Mouse (Mus musculus) embryo, embryonic 9.5 days (tissue): ENCODE measurements around the gene Zc3h12c.

Source experiments
- DNase-seq: peaks from one replicate; pipeline ENCODE4 v3.0.0-alpha.2; 2017; ENCODE audit errors: extremely low spot score

Gene Zc3h12c

DNA sequence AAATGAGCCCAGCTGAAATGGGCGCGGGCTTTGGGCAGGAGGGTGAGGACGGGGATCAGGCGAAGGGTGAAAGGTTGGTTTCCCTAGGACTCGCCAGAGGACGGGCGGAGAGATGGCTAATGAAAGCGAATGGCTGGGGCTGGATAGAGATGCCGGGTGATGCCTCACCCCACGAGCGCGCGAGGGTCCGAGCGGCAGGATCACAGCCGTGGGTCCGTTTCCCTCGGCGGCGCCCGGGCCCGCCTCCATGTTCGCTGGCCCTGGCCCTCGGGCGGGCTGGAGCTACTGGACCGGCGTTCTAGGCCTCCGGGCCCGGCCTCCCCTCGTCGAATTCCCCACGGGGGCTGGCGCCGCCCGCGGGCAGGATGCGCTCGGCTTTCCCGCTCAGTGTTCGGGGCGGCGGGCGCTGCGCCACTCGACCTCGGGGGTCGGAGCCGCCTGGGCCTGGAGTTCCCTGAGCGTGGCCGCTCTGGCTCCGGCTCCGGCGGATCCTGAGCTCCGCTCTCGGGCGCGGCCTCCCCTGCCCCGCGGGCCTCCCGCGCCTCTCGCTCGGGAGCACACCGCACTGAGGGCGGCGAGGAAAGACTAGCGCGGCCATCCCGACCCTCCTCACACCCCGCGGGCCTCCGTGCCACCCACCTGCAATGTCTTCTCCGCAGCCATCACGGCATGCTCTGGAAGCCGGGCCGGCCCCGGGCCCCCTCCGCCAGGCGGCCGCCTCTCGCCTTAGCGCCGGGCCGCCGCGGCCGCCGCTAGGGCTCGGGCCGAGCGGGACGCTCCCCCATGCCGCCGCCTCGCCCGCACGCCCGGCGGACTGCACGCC is at the start of gene Zc3h12c:
TSS of gene Zc3h12c (minus strand) at position 710 of the 823 bp plus-strand sequence.
- peak; percentile 78 for DNase-seq

DNA sequence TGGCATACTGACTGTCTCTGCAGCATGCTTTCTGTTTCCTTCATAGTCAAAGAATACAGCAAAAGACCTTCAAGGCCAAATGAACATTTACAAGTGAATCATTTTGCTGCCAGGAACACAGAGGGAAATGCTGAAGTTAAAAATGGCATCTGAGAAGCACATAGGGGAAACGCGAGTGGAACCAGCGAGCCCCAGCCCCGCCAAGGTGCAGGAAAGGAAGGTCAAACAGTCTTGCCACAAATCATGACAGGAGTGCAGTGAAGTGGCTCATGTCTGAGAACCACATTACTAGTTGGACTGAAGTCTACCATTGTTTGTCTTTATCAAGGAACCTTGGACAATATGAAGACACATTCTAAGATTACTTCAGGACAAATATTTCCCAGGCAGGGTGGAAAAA is 49.3 kb upstream of the Zc3h12c start:
- no peak for DNase-seq

DNA sequence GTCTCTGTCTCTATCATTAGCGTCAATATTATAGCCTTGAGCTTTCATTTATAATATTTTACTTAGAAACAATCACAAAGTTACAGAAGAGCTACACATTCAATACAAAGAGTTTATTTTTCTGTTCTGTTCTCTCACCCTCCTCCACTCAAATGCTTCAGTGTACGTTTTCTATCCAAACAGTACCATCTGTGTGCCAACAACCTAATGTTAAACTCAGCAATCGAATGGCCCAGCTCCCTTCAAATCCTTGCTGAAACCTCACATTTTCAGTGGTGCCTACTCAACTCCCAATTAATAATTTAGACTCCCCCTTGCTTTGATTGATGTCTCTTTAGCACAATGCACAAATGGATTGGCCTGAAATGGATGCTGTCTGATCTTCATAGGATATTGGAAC is 46.9 kb upstream of the Zc3h12c start:
- no peak for DNase-seq

DNA sequence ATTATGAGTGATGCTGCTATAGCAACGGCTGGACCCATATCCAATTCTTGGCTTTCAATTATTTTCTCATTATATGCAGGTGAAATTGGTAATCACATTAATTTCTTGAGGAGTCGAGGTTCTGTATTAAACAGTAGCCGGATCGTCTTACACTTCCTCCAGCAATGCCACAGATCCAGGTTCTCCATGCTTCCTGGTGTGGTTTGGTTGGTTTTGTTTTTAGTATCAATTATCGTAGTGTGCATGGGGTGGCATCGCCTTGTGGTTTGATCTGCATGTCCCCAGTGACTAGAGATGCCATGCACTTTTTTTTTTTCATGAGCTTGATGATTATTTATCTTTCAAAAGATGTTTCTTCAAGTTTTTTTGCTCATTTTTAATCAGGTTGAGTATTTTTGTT is 44.0 kb upstream of the Zc3h12c start:
- no peak for DNase-seq

DNA sequence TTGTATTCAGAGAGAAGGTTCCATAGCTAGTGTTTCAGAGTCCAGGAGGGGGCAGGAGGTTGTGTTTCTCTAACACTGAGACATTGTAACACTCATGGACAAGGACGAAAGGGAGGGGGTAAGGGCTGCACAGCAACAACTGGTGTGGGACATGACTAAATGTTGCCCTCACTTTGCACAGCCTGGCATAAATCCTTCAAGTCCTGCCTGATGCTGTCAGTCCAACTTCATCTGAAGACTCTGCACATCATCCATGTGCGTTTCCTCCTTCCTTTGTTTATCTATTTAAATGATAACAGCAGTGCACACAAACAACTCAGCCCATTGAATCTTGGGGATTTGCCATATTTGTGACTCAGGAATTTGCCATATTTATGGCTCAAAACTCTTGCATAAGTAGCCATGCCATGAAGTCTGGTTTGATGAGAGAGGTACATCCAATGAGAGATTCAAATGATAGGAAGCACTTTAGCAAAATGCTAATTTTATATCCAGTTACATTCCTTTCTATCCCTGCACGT is 40.2 kb upstream of the Zc3h12c start:
- DNase-seq: no peak

DNA sequence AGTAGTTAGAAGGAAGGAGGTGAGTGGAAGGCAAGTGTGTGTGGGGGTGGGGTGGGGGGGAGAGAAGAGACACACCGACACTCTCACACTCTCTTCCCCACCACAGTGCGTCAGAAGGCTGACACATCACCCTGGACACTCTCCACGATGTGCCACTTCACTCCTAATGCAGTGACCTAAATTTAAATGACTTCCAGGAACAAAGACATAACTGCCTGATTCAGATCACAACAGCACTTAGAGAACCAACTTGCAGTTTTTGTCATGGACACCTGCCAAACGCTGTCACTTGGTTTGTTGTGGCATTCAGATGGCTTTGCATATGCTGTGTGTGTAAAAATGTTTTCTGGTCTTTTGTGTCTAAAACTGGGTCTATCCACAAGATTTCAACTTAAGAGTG is 34.8 kb upstream of the Zc3h12c start:
- no peak for DNase-seq

DNA sequence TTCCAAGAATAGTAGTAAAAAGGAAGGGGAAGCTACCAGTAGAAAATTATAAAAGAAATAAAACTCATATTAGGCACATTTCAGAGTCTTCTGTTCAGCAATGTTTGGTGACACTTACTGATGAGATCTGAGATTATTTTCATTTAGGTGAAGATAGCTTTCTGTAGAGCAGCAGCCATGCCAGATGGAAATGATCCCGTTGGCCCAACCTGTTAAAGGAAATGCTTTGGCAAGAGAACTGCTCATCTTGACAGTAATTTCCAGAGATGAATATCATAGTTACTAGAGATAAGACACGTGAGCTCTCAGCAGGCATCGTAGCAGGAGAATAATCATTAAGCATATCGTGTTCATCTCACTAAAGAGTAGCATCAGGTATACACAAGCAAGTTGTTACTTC is 31.9 kb upstream of the Zc3h12c start:
- no peak for DNase-seq

DNA sequence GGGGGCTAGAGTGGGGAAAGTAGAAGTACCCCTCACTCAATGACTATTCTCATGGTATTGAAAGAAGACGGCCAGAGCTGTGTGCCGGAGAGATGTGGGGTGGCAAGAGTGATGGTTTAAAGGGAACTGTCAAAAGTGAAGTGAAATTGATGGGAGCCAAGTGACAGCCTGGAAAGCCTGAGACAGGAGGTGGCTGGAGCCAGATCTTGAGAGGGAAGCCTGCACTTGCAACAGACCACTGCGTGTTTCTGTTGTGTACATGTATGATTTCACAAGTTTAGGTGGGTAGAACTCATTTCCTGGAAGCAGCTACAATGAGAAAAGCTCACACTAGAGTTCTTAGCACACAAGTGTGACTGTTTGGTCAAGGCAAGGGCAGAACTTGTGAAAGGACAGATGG is 27.5 kb upstream of the Zc3h12c start:
- DNase-seq: no peak

DNA sequence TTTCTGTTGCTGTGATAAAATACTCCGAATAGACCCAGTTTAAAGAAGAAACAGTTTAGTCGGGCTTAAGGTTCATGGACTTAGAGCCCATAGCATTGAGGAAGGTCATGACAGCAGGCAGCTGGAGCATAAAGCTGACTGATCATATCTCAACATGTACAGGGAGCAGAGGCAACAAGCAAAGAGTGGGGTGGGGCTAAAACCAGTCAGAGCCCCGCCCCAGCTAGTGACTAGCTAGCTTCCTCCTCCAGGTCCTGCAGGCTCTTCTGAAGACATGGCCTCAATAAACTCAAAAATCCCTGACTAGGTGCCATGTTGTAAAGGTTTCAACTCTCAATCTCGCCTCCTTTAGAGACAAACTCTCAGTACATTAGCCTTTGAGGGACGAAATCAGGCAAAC is 25.5 kb upstream of the Zc3h12c start:
- DNase-seq: no peak

DNA sequence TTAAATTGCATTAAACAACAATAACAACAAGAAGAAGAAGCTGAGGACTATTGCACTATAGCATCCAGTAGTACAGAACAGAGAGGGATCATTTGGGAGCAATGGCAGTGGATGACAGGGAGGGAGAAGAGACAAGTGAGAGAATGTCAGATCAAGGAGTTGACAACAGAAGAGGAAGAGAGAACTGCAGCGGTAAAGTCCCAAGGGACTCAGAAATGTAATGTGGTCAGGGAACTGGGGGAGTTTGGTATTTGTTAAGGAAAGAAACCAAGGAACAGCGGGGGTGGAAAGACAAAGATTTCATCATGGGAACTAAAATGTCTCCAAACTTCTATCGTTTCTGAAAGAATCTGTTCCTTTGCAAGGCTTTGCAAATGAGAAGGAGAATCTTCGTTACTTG is 22.5 kb upstream of the Zc3h12c start:
- DNase-seq: no peak

DNA sequence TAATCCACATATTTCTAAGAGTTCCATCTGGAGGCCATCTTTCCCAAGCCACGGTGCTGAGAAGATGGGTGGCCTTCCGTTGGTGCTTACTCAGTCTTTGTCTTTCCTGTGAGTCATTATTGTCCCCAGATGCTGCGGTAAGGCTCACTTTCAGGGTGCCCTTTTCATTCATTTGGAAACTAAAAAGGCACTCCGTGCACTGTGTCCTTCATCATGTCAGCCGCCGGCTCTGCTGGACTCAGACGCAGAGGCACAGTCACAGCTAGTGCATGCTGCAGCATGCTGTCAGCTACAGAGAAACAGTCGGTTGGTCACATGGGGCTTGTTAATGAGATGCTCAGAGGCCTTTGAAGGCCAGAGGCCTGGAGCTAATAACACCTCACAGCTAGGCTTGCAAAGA is 19.7 kb upstream of the Zc3h12c start:
- peak; percentile 39 for DNase-seq

DNA sequence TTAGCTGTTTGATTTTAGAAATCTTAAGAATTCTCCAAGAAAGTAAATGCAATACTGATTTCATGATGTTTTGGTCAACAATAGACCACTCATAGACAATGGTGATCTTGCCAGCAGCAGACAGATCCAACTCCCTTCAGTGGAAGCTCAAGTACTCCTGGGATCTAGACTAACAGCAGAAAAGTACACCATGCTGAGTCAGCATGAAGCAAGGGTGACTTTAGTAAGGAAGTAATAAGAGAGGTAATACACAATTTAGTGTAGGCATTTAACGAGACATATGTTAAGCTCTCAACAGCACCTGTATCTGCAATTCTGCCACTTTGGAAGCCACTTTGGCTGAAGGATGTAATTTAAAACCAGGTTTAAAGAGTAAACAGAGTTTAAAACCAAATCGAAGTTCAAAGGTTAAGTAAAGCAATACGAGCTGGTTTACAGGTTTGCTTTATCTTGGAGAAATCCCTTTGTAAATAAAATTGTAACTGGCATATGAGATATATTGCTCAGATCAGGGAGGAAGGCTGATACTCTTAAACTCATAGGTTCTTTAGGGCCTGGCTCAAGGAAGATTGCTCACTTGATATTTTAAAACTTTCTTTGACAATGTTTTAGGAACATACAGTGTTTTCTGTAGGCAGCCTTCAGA is 18.0 kb upstream of the Zc3h12c start:
- DNase-seq: no peak

DNA sequence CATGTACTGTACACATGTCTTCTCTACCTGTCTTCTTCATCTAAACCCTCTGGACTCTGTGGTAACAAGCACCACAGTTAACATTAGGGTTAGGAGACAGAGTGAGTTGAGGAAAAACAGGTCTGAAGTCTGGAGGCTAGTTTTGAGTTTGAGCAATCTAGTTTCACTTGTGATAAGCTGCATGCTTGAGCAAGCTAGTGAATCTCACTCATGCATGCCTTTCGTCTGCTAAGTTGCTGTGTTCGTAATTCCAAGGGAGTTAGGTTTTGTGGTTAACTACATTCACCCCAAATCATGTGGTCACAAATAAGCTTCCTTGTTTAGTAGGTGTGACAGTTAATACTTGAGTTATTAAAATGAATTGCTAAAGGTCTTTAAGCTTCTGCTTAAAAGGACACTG is 13.0 kb upstream of the Zc3h12c start:
- no peak for DNase-seq

DNA sequence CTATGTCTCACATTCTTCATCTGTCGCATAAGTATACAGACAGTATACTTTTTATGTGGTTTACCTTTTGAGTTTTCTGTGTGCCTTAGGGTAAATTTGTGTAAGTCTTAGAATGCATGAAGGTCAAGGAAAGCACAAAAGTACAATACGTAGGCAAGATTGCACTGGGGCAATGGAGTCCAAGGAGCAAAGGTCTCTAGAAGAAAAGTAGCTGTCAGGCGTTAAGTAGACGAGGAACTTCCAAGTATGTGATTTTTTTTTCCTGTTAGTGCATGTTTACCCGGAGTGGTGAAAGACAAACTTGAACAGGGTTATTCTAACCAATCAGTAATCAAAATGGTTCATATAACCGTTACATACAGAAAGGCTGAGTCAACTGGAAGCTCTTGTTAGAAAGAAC is 12.5 kb upstream of the Zc3h12c start:
- no peak for DNase-seq

DNA sequence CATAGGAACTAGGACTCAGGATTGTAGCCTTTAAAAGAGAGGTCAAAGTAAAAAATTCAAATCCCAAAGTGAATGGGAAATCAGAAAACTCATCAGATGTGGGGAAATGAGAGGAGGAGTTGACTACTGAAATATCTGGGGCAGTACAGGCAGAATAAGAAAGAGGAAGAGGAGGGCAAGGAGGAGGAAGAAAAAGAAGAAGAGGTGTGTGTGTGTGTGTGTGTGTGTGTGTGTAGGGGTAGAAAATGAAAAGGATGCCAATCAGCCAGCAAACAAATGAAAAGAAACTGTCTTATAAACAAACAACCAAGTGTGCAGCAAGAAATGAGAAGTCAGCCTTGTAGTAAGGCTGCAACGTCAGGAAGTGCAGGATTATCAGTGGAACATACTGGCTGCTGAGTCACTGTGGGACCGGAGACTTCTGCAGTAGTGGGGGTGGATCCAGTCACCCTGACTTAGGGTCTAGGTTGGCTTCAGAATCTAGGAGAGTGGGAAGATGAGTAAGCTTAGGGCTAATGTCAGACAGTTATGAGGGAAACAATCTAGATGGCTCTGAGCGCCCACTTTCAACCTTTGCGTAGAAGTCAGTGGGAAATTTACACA is 7.0 kb upstream of the Zc3h12c start:
- DNase-seq: no peak

DNA sequence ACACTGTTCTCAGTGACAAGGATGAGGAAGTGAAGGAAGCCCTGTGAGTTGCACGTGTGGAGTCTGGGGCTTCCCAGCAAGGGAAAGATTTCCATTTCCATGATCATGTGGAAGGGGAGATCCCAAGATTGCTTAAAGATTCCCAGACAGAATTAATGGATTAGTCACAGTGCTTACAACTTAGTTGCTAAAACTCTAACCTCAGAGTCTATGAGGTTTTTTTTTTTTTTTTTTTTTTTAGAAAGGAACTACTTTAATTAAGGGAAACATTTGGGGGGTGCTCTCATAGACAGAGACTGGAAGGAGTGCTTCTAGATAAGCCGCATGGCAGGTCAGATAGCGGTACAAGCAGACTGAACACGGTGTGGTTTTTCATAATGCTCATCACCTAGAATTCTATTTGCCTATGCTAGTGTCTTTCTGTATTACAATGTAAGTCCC is 6.3 kb upstream of the Zc3h12c start:
- DNase-seq: no peak

DNA sequence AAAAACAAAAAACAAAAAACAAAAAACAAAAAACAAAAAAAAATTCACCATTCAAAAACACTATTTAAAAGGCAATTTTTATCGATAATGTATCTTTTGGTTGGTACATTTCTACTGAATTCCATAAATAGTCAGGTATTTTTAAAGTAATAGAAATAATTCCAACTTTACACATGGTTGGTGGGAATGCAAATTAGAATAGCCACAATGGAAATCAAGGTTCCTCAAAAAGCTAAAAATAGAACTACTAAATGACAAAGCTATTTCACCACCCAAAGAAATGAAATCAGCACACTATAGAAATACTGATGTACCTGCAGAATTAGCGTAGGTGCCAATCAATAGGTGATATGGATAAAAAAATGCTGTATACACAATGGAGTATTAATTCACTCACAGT is 5.6 kb upstream of the Zc3h12c start:
- DNase-seq: no peak

DNA sequence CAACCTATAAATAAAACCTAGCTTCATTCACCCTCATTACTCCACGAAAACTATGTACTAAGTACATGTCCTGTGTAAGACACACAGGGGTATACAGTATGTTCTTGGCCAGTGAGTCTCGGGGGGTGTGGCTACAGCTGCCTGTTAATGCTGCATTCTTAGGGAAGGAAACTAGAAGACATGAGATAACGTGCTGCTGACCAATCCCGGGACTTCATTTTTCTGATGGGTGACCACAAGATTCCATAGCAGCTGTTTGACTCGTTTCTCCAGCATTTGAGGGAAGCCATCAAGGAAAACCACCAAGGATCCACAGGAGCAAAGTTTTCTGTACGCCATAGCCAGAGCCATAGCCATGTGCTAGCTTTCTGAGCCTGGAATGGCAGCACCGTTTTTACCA is 4.2 kb upstream of the Zc3h12c start:
- no peak for DNase-seq

DNA sequence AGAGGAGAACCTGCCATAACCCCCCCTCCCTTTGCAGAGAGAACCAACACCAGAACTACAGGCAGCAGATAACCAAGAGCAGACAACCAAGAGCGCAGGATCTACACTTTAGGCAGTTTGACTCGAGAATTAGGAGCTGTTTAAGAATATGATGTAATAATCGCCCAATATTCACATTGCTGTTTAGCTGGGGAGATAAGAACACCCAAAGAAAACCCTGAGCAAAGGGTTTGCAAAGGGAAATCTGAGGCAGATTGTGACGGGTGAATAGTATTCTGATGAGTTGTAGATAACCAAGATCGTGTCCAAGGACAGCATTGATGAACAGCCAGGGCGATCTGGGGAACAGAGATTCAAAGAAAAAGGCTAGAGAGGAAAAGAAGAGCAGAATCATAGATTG is 2.3 kb upstream of the Zc3h12c start:
- no peak for DNase-seq

DNA sequence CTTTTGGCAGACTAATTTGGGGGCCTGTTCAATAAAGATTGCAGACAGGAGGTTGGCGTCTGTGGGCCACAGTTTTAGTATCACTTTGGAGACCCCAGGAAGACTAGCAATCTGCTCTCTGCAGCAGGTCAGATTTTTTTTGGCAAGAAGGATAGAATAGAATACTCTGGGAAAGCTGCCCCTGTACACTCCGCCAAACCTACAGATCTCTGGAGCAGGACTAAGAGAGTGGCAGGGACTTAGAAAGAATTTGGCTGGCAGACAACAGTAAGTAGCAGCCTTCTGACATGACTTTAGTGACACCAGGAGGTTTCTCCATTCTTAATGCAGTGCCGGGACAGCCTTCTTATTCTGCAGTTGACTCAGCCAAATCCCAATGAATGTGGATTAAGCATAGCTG is 1.8 kb upstream of the Zc3h12c start:
- DNase-seq: no peak

DNA sequence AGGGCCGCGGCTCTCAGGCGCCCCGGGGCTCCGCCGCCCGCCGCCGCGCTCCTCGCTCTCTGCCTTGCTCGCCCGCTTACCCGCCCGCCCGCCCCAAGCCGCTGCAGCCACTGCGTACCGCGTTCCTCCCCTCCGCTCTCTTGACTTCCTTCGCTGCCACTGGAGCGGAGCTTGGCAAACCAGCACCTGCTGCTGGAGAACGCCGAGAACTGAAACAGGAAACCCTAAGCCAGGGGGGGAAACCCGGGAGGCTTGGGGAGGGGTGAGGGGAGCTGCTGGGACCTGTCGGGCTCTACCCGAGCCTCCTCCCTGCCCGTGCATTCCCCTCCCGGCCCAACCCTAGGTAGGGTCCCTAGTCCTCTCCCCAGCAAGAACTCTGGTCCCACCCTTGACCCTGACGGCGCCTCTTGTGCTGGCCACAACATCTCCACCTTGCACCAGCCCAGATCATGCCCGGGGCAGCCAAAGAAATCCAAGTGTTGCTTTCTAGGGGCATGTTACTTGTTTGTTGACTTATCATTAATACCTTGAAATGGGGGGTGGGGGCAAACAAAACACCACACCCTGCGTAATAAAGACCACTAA is 406 bp upstream of the Zc3h12c start:
- peak; percentile 87 for DNase-seq

DNA sequence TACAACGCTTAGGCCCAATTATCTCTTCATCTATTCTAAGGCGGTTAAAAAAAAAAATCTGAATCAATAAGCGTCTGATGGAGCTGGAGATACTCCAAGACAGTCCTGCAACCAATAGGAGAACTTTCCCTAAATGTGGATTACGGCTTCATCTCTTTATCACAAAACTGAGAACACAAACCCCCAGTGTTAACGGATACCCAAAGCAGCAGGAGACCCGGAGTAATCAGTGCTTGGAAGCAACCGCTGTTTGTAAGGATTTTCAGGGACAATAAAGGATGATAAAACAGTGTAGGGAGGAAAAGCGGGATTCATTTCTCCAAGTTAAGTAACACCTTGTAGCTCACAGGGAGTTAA is 888 bp downstream of the Zc3h12c start:
- DNase-seq: no peak

DNA sequence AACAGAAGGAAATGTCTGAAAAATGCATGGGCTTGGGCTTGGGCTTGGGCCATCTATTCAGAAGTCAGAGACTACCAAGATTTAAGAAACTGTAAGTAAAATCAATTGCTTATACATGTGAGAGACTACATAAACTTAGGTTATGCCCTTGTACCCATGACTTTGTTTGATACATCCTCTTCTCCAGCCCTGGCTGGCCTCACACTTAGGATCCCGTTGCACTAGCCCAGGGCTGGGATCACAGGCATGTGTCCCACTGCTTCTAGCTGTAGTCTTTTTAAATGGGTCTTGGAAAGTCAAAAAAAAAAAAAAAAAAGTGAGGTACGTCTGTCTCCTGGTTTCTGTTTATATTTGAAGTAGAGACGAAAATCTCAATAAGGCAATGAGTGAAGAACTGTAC is 1.3 kb downstream of the Zc3h12c start:
- DNase-seq: no peak
